13 mouse cellular contexts compared by ENCODE assay signal in genomic region chr15:12115722-12116230, GRCm38 (mm10).
"Had no signal": no experiment of that assay in that cellular context is flagged by ENCODE, and none has a peak within 500 bp of the region (broad histone marks: within the 10 kb centered on the region; RNA-seq: fewer than 3 reads in every experiment).

No protein-coding gene starts in this region.

- H3K9ac ChIP-seq: liver, embryonic 15.5 days; lung, embryonic 14.5 days; midbrain, embryonic 12.5 days; neural tube, embryonic 13.5 days had no signal

- DNase-seq: kidney, postnatal 10 days; kidney, postnatal 4 days; lung, embryonic 14.5 days; lung, postnatal 14 days; right cerebral cortex, postnatal 14 days; thymus, postnatal 36 days had no signal

- H3K9me3 ChIP-seq: limb, embryonic 10.5 days; liver, embryonic 15.5 days; midbrain, embryonic 12.5 days; neural tube, embryonic 13.5 days had no signal

- ATAC-seq: midbrain, embryonic 16.5 days had no signal

- H3K36me3 ChIP-seq: liver, embryonic 15.5 days; midbrain, embryonic 12.5 days; neural tube, embryonic 13.5 days had no signal

- H3K27me3 ChIP-seq: liver, embryonic 15.5 days; midbrain, embryonic 12.5 days; neural tube, embryonic 13.5 days had no signal

- H3K4me3 ChIP-seq: layer of hippocampus, adult 2 months; limb, embryonic 10.5 days; liver, embryonic 15.5 days; midbrain, embryonic 12.5 days; neural tube, embryonic 13.5 days had no signal

- H3K4me2 ChIP-seq: liver, embryonic 11.5 days; midbrain, embryonic 12.5 days; neural tube, embryonic 13.5 days had no signal

- H3K27ac ChIP-seq: layer of hippocampus, adult 2 months; limb, embryonic 10.5 days; liver, embryonic 15.5 days; midbrain, embryonic 12.5 days; neural tube, embryonic 13.5 days had no signal
